Mouse (Mus musculus): Measurements from ENCODE around the gene Shroom3. TPM values are rescaled to one million over a fixed set of nuclear protein-coding genes. Genes with fewer than 3 reads are reported as not detected.

Gene Shroom3
- polyA plus RNA-seq, 1 experiment from 2014 or later = 12.9 TPM

DNA sequence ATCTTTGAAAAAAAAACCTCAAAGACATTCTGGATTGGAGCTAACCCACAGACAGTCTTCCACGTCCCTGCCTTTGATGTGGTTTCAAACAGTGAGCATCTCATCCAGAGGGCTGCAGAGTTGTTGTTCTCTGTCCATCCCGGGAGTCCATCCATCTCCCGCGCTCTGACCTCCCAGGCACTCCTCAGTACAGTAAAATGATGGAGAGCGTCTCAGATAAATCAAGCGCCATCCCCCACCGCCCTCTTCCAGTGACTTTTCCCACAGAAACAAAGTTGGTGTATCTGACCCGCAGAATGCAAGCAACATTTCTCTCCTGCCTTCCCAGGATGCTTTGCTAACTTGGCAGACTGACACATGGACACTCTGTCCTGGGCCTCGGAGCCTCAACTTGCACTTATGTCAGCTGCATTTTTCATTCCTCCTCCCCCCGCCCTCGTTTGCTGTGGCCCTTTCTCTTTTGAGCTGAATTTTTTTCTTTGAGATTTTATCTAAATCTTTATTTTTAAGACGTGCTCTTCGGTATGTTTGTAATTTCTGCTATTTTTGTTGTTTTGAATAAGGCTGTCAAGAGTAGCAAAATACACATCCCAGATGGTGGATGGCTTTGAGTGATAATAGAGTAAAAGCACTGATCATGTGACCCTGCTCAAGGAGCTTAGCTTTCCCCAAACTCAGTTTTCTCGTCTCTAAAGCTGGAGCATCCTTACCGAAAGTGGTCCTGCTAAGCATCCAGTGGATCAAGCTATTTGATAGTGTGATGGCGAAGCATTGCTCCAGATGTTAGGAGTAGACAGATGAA is 9.2 kb downstream of the Shroom3 start:
- Histone ChIP-seq H3K4me2 (ENCODE audit: low read length) (no peak overlapping the region), H3K27ac (ENCODE audit: low read depth) (peak overlapping the region; percentile 64)

DNA sequence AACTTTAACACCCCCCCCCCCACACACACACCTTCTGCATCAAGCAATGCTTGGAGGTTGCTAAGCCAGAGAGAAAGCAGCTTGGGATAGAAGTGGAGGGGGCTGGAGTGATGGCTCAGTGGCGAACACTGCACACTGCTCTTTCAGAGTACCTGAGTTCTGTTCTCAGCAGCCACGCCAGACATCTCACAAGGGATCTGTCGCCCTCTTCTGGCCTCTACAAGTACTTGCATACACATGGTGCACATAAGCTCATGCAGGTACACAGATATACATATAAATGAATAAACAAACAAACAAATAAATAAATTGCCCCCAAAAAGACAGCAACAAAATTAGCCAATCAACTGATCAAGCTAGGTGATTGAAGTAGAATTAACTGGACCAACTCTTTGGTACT is 10.5 kb downstream of the Shroom3 start:
- Histone ChIP-seq H3K27ac (ENCODE audit: low read depth) (no peak overlapping the region), H3K9me3 (ENCODE audit: control insufficient read depth, low read length) (no peaks in the 10 kb centered on the region), H3K9ac (ENCODE audit: low read length) (no peak overlapping the region), H3K4me1 (replicated peaks; ENCODE audit: control insufficient read depth, insufficient read depth, low read length) (peaks cover 10% of the 10 kb centered on the region; the same call in 1 of the 2 replicates), H3K27me3 (replicated peaks; ENCODE audit: control insufficient read depth, insufficient read depth, low read length) (no peaks in the 10 kb centered on the region), H3K36me3 (ENCODE audit: control insufficient read depth, insufficient read depth, low read length) (no peaks in the 10 kb centered on the region), H3K4me2 (ENCODE audit: low read length) (no peak overlapping the region), H3K4me3 (ENCODE audit: low read depth, low read length) (no peak overlapping the region)
- 91% methylated on average over 3 of the region's 3 CpGs for WGBS
- ATAC-seq (replicated peaks; ENCODE audit: low FRiP score, low TSS enrichment, low read depth) = no peak
- no peak for DNase-seq (ENCODE audit: low spot score)

More for the DNA sequence above, 9.2 kb downstream of the Shroom3 start:
- ATAC-seq (replicated peaks; ENCODE audit: low FRiP score, low TSS enrichment, low read depth) = no peak; the same call in 1 of the 2 replicates
- Histone ChIP-seq H3K4me1 (replicated peaks; ENCODE audit: control insufficient read depth, insufficient read depth, low read length) (0 out of 2 replicates have a peak, but pooled peaks cover 5% of the 10 kb centered on the region), H3K4me3 (ENCODE audit: low read depth, low read length) (no peak overlapping the region), H3K36me3 (ENCODE audit: control insufficient read depth, insufficient read depth, low read length) (no peaks in the 10 kb centered on the region), H3K9me3 (ENCODE audit: control insufficient read depth, low read length) (no peaks in the 10 kb centered on the region), H3K27me3 (replicated peaks; ENCODE audit: control insufficient read depth, insufficient read depth, low read length) (no peaks in the 10 kb centered on the region), H3K9ac (ENCODE audit: low read length) (no peak overlapping the region)
- no peak for DNase-seq (ENCODE audit: low spot score)
- 49% methylated on average over 16 of the region's 16 CpGs for WGBS

DNA sequence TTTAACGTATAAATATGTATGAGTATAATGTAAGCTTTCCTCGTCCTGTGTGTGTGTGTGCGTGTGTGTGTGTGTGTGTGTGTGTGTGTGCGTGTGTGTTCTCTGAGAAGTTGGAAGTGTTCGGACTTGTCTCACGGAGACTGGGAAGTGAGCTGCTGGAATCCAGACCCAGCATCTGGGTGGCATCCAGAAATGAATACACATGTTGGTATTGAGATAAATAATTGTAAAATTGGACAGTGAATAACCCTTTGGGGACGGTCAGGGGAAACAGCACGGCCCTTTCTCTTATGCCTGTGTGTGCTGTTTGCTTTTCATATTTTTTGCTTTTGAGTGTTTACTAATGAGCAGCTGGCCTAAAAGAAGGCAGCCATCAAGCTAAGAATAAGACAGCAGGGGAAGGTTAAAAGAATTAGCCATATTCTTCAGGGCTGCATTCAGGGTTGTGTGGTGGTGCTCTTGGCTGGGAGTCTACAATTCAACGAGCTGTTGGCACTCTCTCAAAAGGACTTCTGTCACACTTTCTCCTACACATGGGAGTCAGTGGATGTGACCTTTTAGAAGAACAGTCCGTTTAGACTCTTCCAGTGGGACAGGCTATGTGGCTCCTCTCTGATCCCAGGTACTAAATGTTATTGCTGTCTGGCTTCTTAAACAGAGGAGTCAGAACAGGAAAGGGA is 11.2 kb downstream of the Shroom3 start:
- H3K9me3 ChIP-seq (ENCODE audit: control insufficient read depth, low read length) = no peaks in the 10 kb centered on the region
- H3K9ac ChIP-seq (ENCODE audit: low read length) = no peak overlapping the region
- no peaks in the 10 kb centered on the region for H3K27me3 ChIP-seq (replicated peaks; ENCODE audit: control insufficient read depth, insufficient read depth, low read length)
- H3K36me3 ChIP-seq (ENCODE audit: control insufficient read depth, insufficient read depth, low read length) = no peaks in the 10 kb centered on the region
- 62% methylated on average over 10 of the region's 10 CpGs for WGBS
- no peak overlapping the region for H3K4me3 ChIP-seq (ENCODE audit: low read depth, low read length)
- ATAC-seq (replicated peaks; ENCODE audit: low FRiP score, low TSS enrichment, low read depth) (no peak), DNase-seq (ENCODE audit: low spot score) (no peak)
- H3K4me1 ChIP-seq (replicated peaks; ENCODE audit: control insufficient read depth, insufficient read depth, low read length) = peaks cover 14% of the 10 kb centered on the region; the same call in 1 of the 2 replicates
- H3K4me2 ChIP-seq (ENCODE audit: low read length) = no peak overlapping the region
- H3K27ac ChIP-seq (ENCODE audit: low read depth) = peak overlapping the region; percentile 18; the same call in 1 of the 2 replicates

DNA sequence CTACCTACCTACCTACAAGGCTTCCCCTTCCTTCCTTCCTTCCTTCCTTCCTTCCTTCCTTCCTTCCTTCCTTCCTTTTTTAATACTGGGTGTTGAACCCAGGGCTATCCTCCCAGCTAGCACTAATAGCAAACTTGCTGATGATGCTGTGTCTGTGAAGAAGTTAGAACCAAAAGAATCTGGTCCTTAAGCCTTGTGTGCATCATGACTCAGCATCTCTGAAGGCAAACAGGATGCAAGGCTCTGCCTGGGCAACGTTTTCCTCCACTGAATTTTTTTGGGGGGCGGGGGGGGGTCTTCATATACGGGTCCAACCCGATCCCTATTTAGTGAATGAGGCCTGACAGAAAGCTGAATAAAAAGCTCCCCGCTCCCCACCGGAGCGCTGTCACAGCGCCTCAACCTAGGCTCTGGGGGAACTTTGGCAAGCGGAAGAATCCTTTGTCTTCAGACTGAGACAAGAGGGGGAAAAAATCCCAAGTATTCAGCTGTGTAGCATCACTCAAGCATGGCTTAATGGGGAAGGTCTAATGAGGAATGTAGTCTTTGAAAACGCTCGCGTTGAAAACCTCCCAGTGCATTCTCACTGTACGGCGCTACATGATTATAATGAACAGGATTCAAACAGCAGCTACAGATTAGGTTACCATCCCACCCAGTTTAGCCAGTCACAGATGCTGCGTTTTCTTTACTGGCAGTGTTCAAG is 15.0 kb downstream of the Shroom3 start:
- Histone ChIP-seq H3K4me2 (ENCODE audit: low read length) (peak overlapping the region; percentile 42), H3K36me3 (ENCODE audit: control insufficient read depth, insufficient read depth, low read length) (no peaks in the 10 kb centered on the region), H3K27ac (ENCODE audit: low read depth) (no peak overlapping the region), H3K27me3 (replicated peaks; ENCODE audit: control insufficient read depth, insufficient read depth, low read length) (no peaks in the 10 kb centered on the region), H3K9me3 (ENCODE audit: control insufficient read depth, low read length) (no peaks in the 10 kb centered on the region), H3K4me3 (ENCODE audit: low read depth, low read length) (0 out of 2 replicates have a peak overlapping the region, but pooled peaks have one; percentile 4), H3K9ac (ENCODE audit: low read length) (no peak overlapping the region), H3K4me1 (replicated peaks; ENCODE audit: control insufficient read depth, insufficient read depth, low read length) (peaks cover 9% of the 10 kb centered on the region; the same call in 1 of the 2 replicates)
- ATAC-seq (replicated peaks; ENCODE audit: low FRiP score, low TSS enrichment, low read depth) = no peak
- DNase-seq (ENCODE audit: low spot score) = peak; percentile 61
- 6% methylated on average over 15 of the region's 15 CpGs for WGBS

DNA sequence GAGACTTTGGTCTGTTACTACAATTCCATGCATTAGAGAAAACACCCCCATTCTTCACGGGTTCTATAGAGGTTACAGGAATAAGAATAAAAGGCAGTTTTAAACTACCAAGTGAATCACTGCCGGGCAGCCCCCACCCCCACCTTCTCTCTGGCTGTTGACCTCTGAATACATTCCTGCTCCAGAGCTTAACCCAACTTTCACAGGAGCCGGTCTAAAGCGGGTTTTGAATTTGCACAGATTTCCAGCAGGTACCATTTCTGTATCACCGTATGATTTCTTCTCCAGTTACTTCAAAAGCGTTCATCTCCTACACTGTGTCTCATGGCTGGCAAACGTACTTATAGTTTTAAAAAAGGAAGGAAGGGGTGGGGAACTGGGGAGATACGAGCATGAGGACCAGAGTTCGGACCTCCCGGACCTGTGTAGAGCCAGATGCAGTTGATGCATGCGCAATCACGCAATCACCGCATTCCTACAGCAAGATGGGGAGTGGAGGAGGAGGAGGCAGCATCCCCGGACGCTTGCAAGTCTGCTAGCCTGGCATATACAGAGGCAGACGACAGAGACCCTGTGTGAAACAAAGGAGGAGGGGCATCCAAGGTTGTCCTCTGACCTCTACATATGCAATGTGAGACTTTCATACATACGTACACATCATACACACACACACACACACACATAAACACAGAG is 15.7 kb downstream of the Shroom3 start:
- no peak for ATAC-seq (replicated peaks; ENCODE audit: low FRiP score, low TSS enrichment, low read depth)
- Histone ChIP-seq H3K27ac (ENCODE audit: low read depth) (no peak overlapping the region), H3K27me3 (replicated peaks; ENCODE audit: control insufficient read depth, insufficient read depth, low read length) (no peaks in the 10 kb centered on the region), H3K4me2 (ENCODE audit: low read length) (peak overlapping the region; percentile 42), H3K9me3 (ENCODE audit: control insufficient read depth, low read length) (no peaks in the 10 kb centered on the region), H3K4me3 (ENCODE audit: low read depth, low read length) (no peak overlapping the region), H3K9ac (ENCODE audit: low read length) (no peak overlapping the region), H3K4me1 (replicated peaks; ENCODE audit: control insufficient read depth, insufficient read depth, low read length) (peaks cover 9% of the 10 kb centered on the region; the same call in 1 of the 2 replicates), H3K36me3 (ENCODE audit: control insufficient read depth, insufficient read depth, low read length) (no peaks in the 10 kb centered on the region)
- 20% methylated on average over 17 of the region's 17 CpGs for WGBS
- no peak for DNase-seq (ENCODE audit: low spot score)

DNA sequence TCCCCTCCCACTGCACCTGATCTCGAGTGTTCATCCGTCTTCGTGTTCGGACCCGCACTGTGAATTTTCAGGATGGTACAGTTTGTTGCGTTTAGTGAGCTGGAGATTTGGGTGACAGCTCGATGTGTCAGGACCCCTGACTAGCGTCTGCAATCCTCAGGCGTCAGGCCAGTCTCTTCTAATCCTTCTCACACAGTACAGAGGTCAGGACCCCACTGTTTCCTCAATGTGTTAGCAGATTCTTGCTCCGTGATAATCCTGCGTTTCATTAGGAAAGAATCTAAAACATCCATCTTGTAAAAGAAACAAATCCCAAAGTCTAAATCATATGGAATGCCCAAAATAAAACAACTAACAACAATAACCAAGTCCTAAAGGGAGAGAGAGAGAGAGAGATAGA is 18.5 kb downstream of the Shroom3 start:
- no peak for ATAC-seq (replicated peaks; ENCODE audit: low FRiP score, low TSS enrichment, low read depth)
- H3K4me1 ChIP-seq (replicated peaks; ENCODE audit: control insufficient read depth, insufficient read depth, low read length) = peaks cover 9% of the 10 kb centered on the region; the same call in 1 of the 2 replicates

DNA sequence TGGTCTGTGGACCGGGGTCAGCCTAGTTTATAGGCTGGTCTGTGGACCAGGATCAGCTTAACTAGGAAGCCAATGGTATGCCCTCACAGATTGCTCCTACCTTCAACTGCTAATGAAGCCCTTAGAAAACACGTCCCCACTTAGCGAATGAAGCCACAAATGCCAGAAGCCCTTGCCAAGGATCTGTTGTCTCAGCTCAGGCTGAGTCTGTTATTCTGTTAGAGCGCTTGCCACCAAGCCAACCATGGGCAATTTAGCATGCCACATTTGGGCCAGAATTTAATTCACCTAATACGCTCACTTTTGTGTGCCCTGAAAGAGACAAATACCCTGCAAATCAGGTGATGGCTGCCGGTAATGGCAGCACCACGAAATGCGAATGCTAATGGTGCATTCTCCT is 20.4 kb downstream of the Shroom3 start:
- Histone ChIP-seq H3K27me3 (replicated peaks; ENCODE audit: control insufficient read depth, insufficient read depth, low read length) (no peaks in the 10 kb centered on the region), H3K9me3 (ENCODE audit: control insufficient read depth, low read length) (no peaks in the 10 kb centered on the region), H3K36me3 (ENCODE audit: control insufficient read depth, insufficient read depth, low read length) (no peaks in the 10 kb centered on the region), H3K9ac (ENCODE audit: low read length) (no peak overlapping the region), H3K4me1 (replicated peaks; ENCODE audit: control insufficient read depth, insufficient read depth, low read length) (peaks cover 4% of the 10 kb centered on the region; the same call in 1 of the 2 replicates), H3K27ac (ENCODE audit: low read depth) (no peak overlapping the region), H3K4me2 (ENCODE audit: low read length) (no peak overlapping the region), H3K4me3 (ENCODE audit: low read depth, low read length) (no peak overlapping the region)
- DNase-seq (ENCODE audit: low spot score) = no peak
- 87% methylated on average over 8 of the region's 8 CpGs for WGBS
- no peak for ATAC-seq (replicated peaks; ENCODE audit: low FRiP score, low TSS enrichment, low read depth)

More for the DNA sequence above, 18.5 kb downstream of the Shroom3 start:
- Histone ChIP-seq H3K36me3 (ENCODE audit: control insufficient read depth, insufficient read depth, low read length) (no peaks in the 10 kb centered on the region), H3K9me3 (ENCODE audit: control insufficient read depth, low read length) (no peaks in the 10 kb centered on the region), H3K9ac (ENCODE audit: low read length) (no peak overlapping the region), H3K4me3 (ENCODE audit: low read depth, low read length) (no peak overlapping the region), H3K4me2 (ENCODE audit: low read length) (no peak overlapping the region), H3K27ac (ENCODE audit: low read depth) (no peak overlapping the region), H3K27me3 (replicated peaks; ENCODE audit: control insufficient read depth, insufficient read depth, low read length) (no peaks in the 10 kb centered on the region)
- 50% methylated on average over 11 of the region's 11 CpGs for WGBS
- DNase-seq (ENCODE audit: low spot score) = no peak

DNA sequence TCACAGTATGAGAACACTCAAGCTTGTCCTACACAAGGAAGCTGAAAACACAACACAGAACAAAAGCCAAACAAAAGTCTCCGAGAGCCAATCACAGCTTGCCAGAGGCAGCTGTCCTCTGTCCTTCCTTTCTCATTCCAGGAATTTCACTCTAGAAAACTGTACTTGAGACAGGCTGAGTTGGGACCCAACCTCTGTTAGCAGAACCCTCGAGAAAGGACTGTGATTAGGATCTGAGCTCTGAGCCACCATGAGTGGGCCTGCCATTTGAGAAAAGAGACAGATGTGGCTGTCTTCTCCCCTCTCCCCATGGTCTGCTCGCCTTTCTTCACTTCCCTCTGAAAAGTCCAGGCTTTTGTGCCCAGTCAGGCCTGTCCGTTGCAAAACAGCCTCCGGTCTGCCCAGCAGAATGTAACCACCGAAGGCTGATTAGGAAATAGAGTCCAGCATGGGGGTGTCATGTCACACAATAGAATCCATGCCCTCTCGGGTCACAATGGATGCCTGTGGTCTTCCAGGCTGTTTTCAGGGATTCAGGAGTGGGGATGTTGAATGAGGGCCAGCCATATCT is 24.8 kb downstream of the Shroom3 start:
- H3K36me3 ChIP-seq (ENCODE audit: control insufficient read depth, insufficient read depth, low read length) = no peaks in the 10 kb centered on the region
- H3K27me3 ChIP-seq (replicated peaks; ENCODE audit: control insufficient read depth, insufficient read depth, low read length) = no peaks in the 10 kb centered on the region
- H3K9me3 ChIP-seq (ENCODE audit: control insufficient read depth, low read length) = no peaks in the 10 kb centered on the region
- WGBS = 58% methylated on average over 7 of the region's 7 CpGs
- H3K4me3 ChIP-seq (ENCODE audit: low read depth, low read length) = no peak overlapping the region
- peak overlapping the region; percentile 1; the same call in 1 of the 2 replicates for H3K27ac ChIP-seq (ENCODE audit: low read depth)
- H3K4me1 ChIP-seq (replicated peaks; ENCODE audit: control insufficient read depth, insufficient read depth, low read length) = no peaks in the 10 kb centered on the region
- no peak overlapping the region for H3K9ac ChIP-seq (ENCODE audit: low read length)
- DNase-seq (ENCODE audit: low spot score) (no peak), ATAC-seq (replicated peaks; ENCODE audit: low FRiP score, low TSS enrichment, low read depth) (no peak)
- no peak overlapping the region for H3K4me2 ChIP-seq (ENCODE audit: low read length)

Measured in intestine, embryonic 14.5 days (tissue).